Mouse (Mus musculus): ENCODE results near the gene Gli3.

- TF ChIP-seq CTCF (IDR thresholded peaks at IDR 0.05; ENCODE audit: control insufficient read depth, insufficient read depth, low read length) (no peak), POLR2A (IDR thresholded peaks at IDR 0.05; ENCODE audit: borderline replicate concordance, control insufficient read depth, low read depth, low read length) (no peak)
These were observed 83.2 kb downstream of the Gli3 start for GRCm38 (mm10) chr13:15546258-15546657.
